Mouse (Mus musculus): ENCODE results near the gene Olfr971.

- no peak for TF ChIP-seq NELFE (IDR thresholded peaks at IDR 0.05; ENCODE audit: low read depth, low read length)
- TF ChIP-seq ZKSCAN1 (IDR thresholded peaks at IDR 0.05; ENCODE audit: low read depth, low read length): no peak
- TF ChIP-seq CTCF (IDR thresholded peaks at IDR 0.05 in 2 of 3, conservative IDR thresholded peaks at IDR 0.05 in 1 of 3; ENCODE audit: control insufficient read depth in 1 of 3, insufficient read depth in 1 of 3, low read depth in 2 of 3, low read length in 3 of 3, poor library complexity in 1 of 3, severe bottlenecking in 1 of 3): no peak
- no peak for TF ChIP-seq GABPA (IDR thresholded peaks at IDR 0.05; ENCODE audit: low read depth, low read length)
- TF ChIP-seq EP300 (IDR thresholded peaks at IDR 0.05; ENCODE audit: low read depth in 1 of 2, low read length in 2 of 2): no peak
- TF ChIP-seq MAFK (IDR thresholded peaks at IDR 0.05; ENCODE audit: borderline replicate concordance, low read depth, low read length): no peak
- TF ChIP-seq ETS1 (IDR thresholded peaks at IDR 0.05; ENCODE audit: low read depth, low read length): no peak
- TF ChIP-seq POLR2A (IDR thresholded peaks at IDR 0.05; ENCODE audit: control insufficient read depth in 1 of 2, insufficient read depth in 1 of 2, low read depth in 1 of 2, low read length in 2 of 2, poor library complexity in 1 of 2): no peak
- TF ChIP-seq CHD2 (IDR thresholded peaks at IDR 0.05; ENCODE audit: low read length): no peak
- TF ChIP-seq HCFC1 (IDR thresholded peaks at IDR 0.05; ENCODE audit: low read depth, low read length): no peak
- TF ChIP-seq TBP (IDR thresholded peaks at IDR 0.05; ENCODE audit: low read depth, low read length): no peak
These were observed 28.1 kb upstream of the Olfr971 start, which contains the start of gene Olfr970 for GRCm38 (mm10) chr9:39808560-39808959.

Data from MEL (cell line).